In genomic region chr4:25763091-25763490, GRCm38 (mm10) we compare ENCODE assay signal across 27 mouse cellular contexts. TPM values are rescaled to one million over a fixed set of nuclear protein-coding genes. Genes with fewer than 3 reads are reported as not detected.
DNase-seq lines count a peak whose midpoint lies in the region; ATAC-seq and TF ChIP-seq lines count a peak whose summit lies in the region.
"Had no signal": no experiment of that assay in that cellular context is flagged by ENCODE, and none has a peak within 500 bp of the region (broad histone marks: within the 10 kb centered on the region; RNA-seq: fewer than 3 reads in every experiment).

No protein-coding gene starts in this region.

- no peak for ATAC-seq in kidney, postnatal 0 days (replicated peaks; ENCODE audit: low FRiP score, low read depth)
- ATAC-seq in kidney, embryonic 14.5 days (ENCODE audit: low FRiP score, low TSS enrichment) = no peak
- ATAC-seq: CD4-positive, CD25-positive, alpha-beta regulatory T cell, adult 4 months; forebrain, embryonic 15.5 days had no signal

- H3K36me3 ChIP-seq in kidney, postnatal 0 days (ENCODE audit: insufficient read depth, low read length) = no peaks in the 10 kb centered on the region
- H3K36me3 ChIP-seq in kidney, embryonic 14.5 days (ENCODE audit: control insufficient read depth, insufficient read depth, low read length) = no peaks in the 10 kb centered on the region
- H3K36me3 ChIP-seq: forebrain, embryonic 15.5 days; heart, embryonic 12.5 days; hindbrain, embryonic 10.5 days; limb, embryonic 15.5 days; lung, embryonic 15.5 days; neural tube, embryonic 12.5 days had no signal

- no peaks in the 10 kb centered on the region for H3K4me1 ChIP-seq in kidney, postnatal 0 days (replicated peaks; ENCODE audit: insufficient read depth, low read length)
- H3K4me1 ChIP-seq in kidney, embryonic 14.5 days (ENCODE audit: control insufficient read depth, insufficient read depth, low read length) = no peaks in the 10 kb centered on the region
- H3K4me1 ChIP-seq: heart, embryonic 12.5 days; hindbrain, embryonic 10.5 days; limb, embryonic 15.5 days; lung, embryonic 15.5 days; neural tube, embryonic 12.5 days had no signal

- no peak overlapping the region for H3K9ac ChIP-seq in kidney, postnatal 0 days (ENCODE audit: low read depth, low read length)
- H3K9ac ChIP-seq in kidney, embryonic 14.5 days (ENCODE audit: low read depth, low read length) = no peak overlapping the region
- H3K9ac ChIP-seq: forebrain, embryonic 15.5 days; heart, embryonic 12.5 days; limb, embryonic 15.5 days; liver, embryonic 14.5 days; lung, embryonic 15.5 days; neural tube, embryonic 12.5 days had no signal

- no peak overlapping the region for H3K4me2 ChIP-seq in kidney, postnatal 0 days (ENCODE audit: low read length)
- H3K4me2 ChIP-seq in kidney, embryonic 14.5 days (replicated peaks; ENCODE audit: low read depth, low read length) = no peak overlapping the region
- H3K4me2 ChIP-seq: forebrain, embryonic 15.5 days; heart, embryonic 12.5 days; limb, embryonic 15.5 days; lung, embryonic 15.5 days; neural tube, embryonic 12.5 days had no signal

- H3K27me3 ChIP-seq in kidney, postnatal 0 days (ENCODE audit: insufficient read depth, low read length) = no peaks in the 10 kb centered on the region
- no peaks in the 10 kb centered on the region for H3K27me3 ChIP-seq in kidney, embryonic 14.5 days (ENCODE audit: control insufficient read depth, insufficient read depth, low read length)
- H3K27me3 ChIP-seq: forebrain, embryonic 15.5 days; heart, embryonic 12.5 days; limb, embryonic 15.5 days; lung, embryonic 15.5 days; neural tube, embryonic 12.5 days had no signal

- no peak overlapping the region for H3K4me3 ChIP-seq in kidney, postnatal 0 days (replicated peaks; ENCODE audit: low read depth, low read length)
- H3K4me3 ChIP-seq in kidney, embryonic 14.5 days (ENCODE audit: low read length) = no peak overlapping the region
- H3K4me3 ChIP-seq: forebrain, embryonic 15.5 days; heart, embryonic 12.5 days; hindbrain, embryonic 10.5 days; limb, embryonic 15.5 days; lung, embryonic 15.5 days; neural tube, embryonic 12.5 days had no signal

- H3K9me3 ChIP-seq in kidney, postnatal 0 days (replicated peaks; ENCODE audit: low read length) = no peaks in the 10 kb centered on the region
- no peaks in the 10 kb centered on the region for H3K9me3 ChIP-seq in kidney, embryonic 14.5 days (ENCODE audit: control insufficient read depth, low read length)
- H3K9me3 ChIP-seq: forebrain, embryonic 15.5 days; heart, embryonic 12.5 days; hindbrain, embryonic 10.5 days; limb, embryonic 15.5 days; lung, embryonic 15.5 days; neural tube, embryonic 12.5 days had no signal

- peak; percentile 44 for DNase-seq in cerebellum, adult 8-10 months
- no peak for DNase-seq in cerebellum, adult 11-12 months
- DNase-seq in kidney, postnatal 0 days (ENCODE audit: low spot score) = peak; percentile 14
- DNase-seq in cerebellum, adult 9-10 months = peak; percentile 59
- peak; percentile 51 to 55 for DNase-seq in kidney, postnatal 36 days
- DNase-seq in gastrocnemius, postnatal 25 days = no peak
- DNase-seq: adrenal gland, postnatal 14 days; gastrocnemius, postnatal 10 days; heart, adult 18-20 months; heart, postnatal 10 days; left cerebral cortex, postnatal 4 days; lung, postnatal 4 days; midbrain, embryonic 14.5 days; right cerebral cortex, postnatal 14 days; thymus, adult 2 months had no signal

- H3K27ac ChIP-seq in kidney, postnatal 0 days = no peak overlapping the region
- no peak overlapping the region for H3K27ac ChIP-seq in kidney, embryonic 14.5 days (ENCODE audit: low read depth, low read length)
- H3K27ac ChIP-seq: forebrain, embryonic 15.5 days; hindbrain, embryonic 10.5 days; limb, embryonic 15.5 days; liver, embryonic 14.5 days; lung, embryonic 15.5 days; neural tube, embryonic 12.5 days; stomach, postnatal 0 days had no signal

- no peak for TF ChIP-seq CTCF in kidney, postnatal 0 days (IDR thresholded peaks at IDR 0.05; ENCODE audit: low read depth)

RNA-seq across cellular contexts. Expression of gene Fut9, which starts 37.0 kb away (rescaled TPM):
- polyA plus RNA-seq in kidney, postnatal 0 days (2015; fragmentation: Nextera tagmentation; extraction: Ambion mirVana) = 18.7 and 19.2 TPM in 2 replicates
- polyA plus RNA-seq in kidney, embryonic 14.5 days (2014; fragmentation: Nextera tagmentation; extraction: Ambion mirVana) = 4.3 and 5.9 TPM in 2 replicates
- total RNA-seq in gastrocnemius, postnatal 25 days (2021) = not detected
- total RNA-seq: heart, postnatal 10 days; megakaryocyte-erythroid progenitor cell, adult 5-6 weeks had no signal
- polyA plus RNA-seq: CD4-positive, CD25-positive, alpha-beta regulatory T cell, adult 4 months; large intestine, adult 2 months; liver, embryonic 14.5 days had no signal

Comparison
In these comparisons a context has a peak if more than half of its experiments do, and no peak if none do; other contexts are left out.
1. DNase-seq: peak in cerebellum, adult 8-10 months (single experiment), kidney, postnatal 0 days (single experiment), cerebellum, adult 9-10 months (single experiment) and kidney, postnatal 36 days (2 of 2); none in cerebellum, adult 11-12 months (single experiment) and gastrocnemius, postnatal 25 days (single experiment).